Mouse (Mus musculus) heart, embryonic 16.5 days (tissue): Measurements from ENCODE around the gene Psma7. TPM values are rescaled to one million over a fixed set of nuclear protein-coding genes. Genes with fewer than 3 reads are reported as not detected.

ENCODE experiments used
- ATAC-seq: fragments of 200-750 bp; cut with Nextera tagmentation; replicated peaks from 2 replicates; pipeline ENCODE4 v1.8.0; 2017; ENCODE audit warnings: moderate number of reproducible peaks; ENCODE audit not compliant: insufficient read depth, low FRiP score; ENCODE audit errors: extremely low read depth
- H3K27ac ChIP-seq: fragments of 300-500 bp; sonication (generic); 2 replicates; pipeline ENCODE4 v1.5.1; 2014; ENCODE audit warnings: mild to moderate bottlenecking, low read length, control low read depth, moderate library complexity
- H3K27me3 ChIP-seq: fragments of 300-500 bp; sonication (generic); 2 replicates; pipeline ENCODE4 v1.6.1; 2014; ENCODE audit warnings: low read length, mixed read lengths; ENCODE audit not compliant: control insufficient read depth, insufficient read depth
- H3K36me3 ChIP-seq: fragments of 300-500 bp; sonication (generic); 2 replicates; pipeline ENCODE4 v1.6.1; 2014; ENCODE audit not compliant: control insufficient read depth, insufficient read depth
- H3K4me1 ChIP-seq: fragments of 300-500 bp; sonication (generic); 2 replicates; pipeline ENCODE4 v1.6.1; 2014; ENCODE audit warnings: low read length, mixed read lengths; ENCODE audit not compliant: control insufficient read depth, insufficient read depth
- H3K4me2 ChIP-seq: fragments of 300-500 bp; sonication (generic); 2 replicates; pipeline ENCODE4 v1.6.1; 2014; ENCODE audit warnings: low read depth, mild to moderate bottlenecking, control low read depth, low read length
- H3K4me3 ChIP-seq: fragments of 300-500 bp; sonication (generic); 2 replicates; pipeline ENCODE4 v1.5.1; 2014; ENCODE audit warnings: mild to moderate bottlenecking, control low read depth, low read length
- H3K9ac ChIP-seq: fragments of 300-500 bp; sonication (generic); 2 replicates; pipeline ENCODE4 v1.6.1; 2014; ENCODE audit warnings: low read length, control low read depth
- H3K9me3 ChIP-seq: fragments of 300-500 bp; sonication (generic); replicated peaks from 2 replicates; pipeline ENCODE4 v1.6.1; 2016; ENCODE audit warnings: low read length; ENCODE audit not compliant: control insufficient read depth
- WGBS: fragments of 180-500 bp; shearing (Covaris S2); extraction: QIAGEN DNeasy Blood & Tissue Kit; methylation state at CpG from one replicate; pipeline ENCODE4 v1.1.7; 2014; 5-methylcytosine and 5-hydroxymethylcytosine counted together
- polyA plus RNA-seq: library from polyadenylated mRNA; unstranded; fragments of >200 nt; fragmentation: Nextera tagmentation; extraction: Ambion mirVana; gene quantifications from 2 replicates; pipeline ENCODE4 v1.2.1, GENCODE M21; 2015

The Psma7 gene
- polyA plus RNA-seq, 1 experiment from 2014 or later = 421 TPM

DNA sequence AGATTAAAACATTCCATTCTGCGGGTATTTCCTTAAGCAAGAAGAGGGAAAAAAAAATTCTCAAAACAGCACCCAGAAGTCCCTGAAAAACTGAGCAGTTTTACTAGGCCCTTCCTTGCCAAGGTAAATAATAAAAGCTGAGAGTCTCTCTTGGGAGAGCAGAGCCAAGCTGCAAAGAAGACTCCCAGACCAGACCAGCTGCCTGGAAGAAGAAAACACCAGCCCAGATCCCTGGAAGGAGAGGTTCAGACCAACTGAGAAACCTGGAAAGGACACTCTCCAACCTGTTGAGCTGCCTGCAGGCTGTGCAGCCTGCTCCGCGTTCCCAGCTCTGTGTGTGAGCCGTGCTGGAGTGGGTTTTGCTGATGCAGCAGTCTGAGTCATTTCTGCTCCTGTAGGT is 24.6 kb downstream of the Psma7 start:
- no peak overlapping the region for H3K4me2 ChIP-seq
- H3K4me3 ChIP-seq = no peak overlapping the region
- no peaks in the 10 kb centered on the region for H3K9me3 ChIP-seq
- 61% methylated on average over 4 of the region's 4 CpGs for WGBS
- no peak for ATAC-seq
- no peaks in the 10 kb centered on the region for H3K36me3 ChIP-seq
- H3K4me1 ChIP-seq = peaks cover 1% of the 10 kb centered on the region; the same call in 1 of the 2 replicates
- H3K27me3 ChIP-seq = no peaks in the 10 kb centered on the region
- H3K9ac ChIP-seq = no peak overlapping the region
- H3K27ac ChIP-seq = no peak overlapping the region

DNA sequence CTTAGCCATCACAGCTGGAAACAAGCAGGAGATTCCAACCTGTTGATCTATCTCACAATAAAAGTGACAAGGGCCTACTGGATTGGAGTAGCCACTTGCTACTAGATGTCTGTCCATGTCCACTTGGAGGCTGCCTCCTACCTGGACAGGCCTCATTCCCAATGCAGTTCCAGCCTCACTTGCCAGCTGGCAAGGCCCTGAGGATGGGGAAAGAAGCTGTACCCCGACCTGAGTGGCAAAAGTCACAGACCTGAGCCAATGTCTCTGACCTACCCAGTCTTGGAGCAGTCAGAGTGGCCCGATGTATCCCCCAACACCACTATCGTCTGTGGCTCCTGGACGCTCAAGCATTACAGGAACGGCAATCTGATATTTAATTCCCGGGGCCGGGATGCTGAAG is 28.5 kb downstream of the Psma7 start:
- no peaks in the 10 kb centered on the region for H3K4me1 ChIP-seq
- no peak overlapping the region for H3K27ac ChIP-seq
- no peak overlapping the region for H3K4me3 ChIP-seq
- H3K36me3 ChIP-seq = no peaks in the 10 kb centered on the region
- H3K27me3 ChIP-seq = no peaks in the 10 kb centered on the region
- H3K4me2 ChIP-seq = no peak overlapping the region
- no peak for ATAC-seq
- 88% methylated on average over 7 of the region's 7 CpGs for WGBS
- H3K9ac ChIP-seq = no peak overlapping the region
- peaks cover 3% of the 10 kb centered on the region; the same call in 1 of the 2 replicates for H3K9me3 ChIP-seq

DNA sequence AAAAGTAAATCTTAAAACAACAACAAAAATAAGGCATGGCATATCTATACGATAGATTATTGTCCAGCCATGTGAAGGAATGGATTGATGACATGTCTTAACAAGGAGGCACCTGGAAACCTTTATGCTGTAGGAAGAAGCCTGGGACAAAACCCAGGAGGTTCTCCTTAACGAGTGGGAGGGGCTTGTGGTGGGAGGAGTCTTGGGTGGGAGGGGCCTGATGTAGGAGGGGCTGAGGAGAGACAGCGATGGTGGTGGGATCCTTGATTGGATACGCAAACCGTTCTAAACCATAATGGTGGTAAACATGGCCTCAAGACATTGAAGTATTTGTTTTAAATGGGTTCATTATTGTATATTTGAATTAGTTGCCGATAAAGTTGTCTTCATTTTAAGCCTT is 30.9 kb downstream of the Psma7 start:
- ATAC-seq = no peak
- WGBS = 84% methylated on average over 6 of the region's 6 CpGs
- Histone ChIP-seq H3K27me3 (no peaks in the 10 kb centered on the region), H3K9me3 (peaks cover 3% of the 10 kb centered on the region; the same call in 1 of the 2 replicates), H3K9ac (no peak overlapping the region), H3K4me2 (no peak overlapping the region), H3K4me1 (no peaks in the 10 kb centered on the region), H3K36me3 (no peaks in the 10 kb centered on the region), H3K4me3 (no peak overlapping the region), H3K27ac (no peak overlapping the region)

DNA sequence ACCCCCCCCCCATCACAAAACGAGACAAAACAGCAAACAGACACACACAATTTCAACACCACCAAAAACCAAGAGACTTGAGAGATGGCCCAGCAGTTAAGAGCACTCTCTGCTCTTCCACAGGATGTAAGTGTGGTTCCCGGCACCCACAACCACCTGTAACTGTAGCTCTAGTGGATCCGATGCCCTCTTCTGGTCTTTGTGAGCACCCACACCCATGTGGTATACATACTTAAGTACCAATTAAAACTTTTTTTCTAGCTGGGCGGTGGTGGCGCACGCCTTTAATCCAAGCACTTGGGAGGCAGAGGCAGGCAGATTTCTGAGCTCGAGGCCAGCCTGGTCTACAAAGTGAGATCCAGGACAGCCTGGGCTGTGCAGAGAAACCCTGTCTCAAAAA is 31.5 kb downstream of the Psma7 start:
- no peak for ATAC-seq
- Histone ChIP-seq H3K27me3 (no peaks in the 10 kb centered on the region), H3K4me3 (no peak overlapping the region), H3K4me1 (no peaks in the 10 kb centered on the region), H3K9me3 (peaks cover 3% of the 10 kb centered on the region; the same call in 1 of the 2 replicates), H3K9ac (no peak overlapping the region), H3K27ac (no peak overlapping the region), H3K4me2 (no peak overlapping the region), H3K36me3 (no peaks in the 10 kb centered on the region)
- 87% methylated on average over 7 of the region's 7 CpGs for WGBS

DNA sequence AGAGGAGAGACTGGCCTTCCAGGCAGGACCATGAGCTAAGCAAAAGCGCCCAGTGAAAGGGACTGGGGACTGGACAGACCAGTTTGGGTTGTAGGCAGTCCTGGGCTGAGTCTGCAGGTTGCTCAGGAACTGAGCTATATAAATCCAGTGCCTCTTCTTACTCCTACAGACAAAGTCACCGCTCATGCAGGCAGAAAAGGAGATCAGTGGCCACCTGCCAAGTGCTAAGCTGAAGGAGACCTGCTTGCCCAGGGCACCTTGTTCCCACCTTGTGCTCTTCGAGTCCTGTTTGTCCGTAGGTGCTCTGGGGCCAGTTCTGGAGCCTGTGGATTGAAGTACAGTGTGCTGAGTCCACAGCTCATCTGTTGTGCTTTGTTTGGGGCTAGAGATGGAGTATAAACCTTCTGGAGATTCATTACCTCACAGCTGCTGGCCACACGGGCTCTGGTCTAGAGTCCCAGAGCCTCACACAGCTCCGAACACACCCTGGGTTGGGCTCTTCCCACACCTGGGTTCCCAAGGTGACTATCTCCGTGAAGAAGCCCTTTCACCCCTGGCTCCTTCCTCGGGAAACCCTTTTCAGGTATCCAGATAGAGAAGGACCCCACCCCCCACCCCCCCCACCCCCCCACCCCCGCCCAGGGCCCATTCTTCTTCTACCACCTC is 35.7 kb downstream of the Psma7 start:
- Histone ChIP-seq H3K4me2 (no peak overlapping the region), H3K27ac (no peak overlapping the region), H3K27me3 (no peaks in the 10 kb centered on the region), H3K4me3 (no peak overlapping the region), H3K4me1 (no peaks in the 10 kb centered on the region), H3K9me3 (peaks cover 3% of the 10 kb centered on the region; the same call in 1 of the 2 replicates), H3K9ac (no peak overlapping the region), H3K36me3 (no peaks in the 10 kb centered on the region)
- ATAC-seq = no peak
- WGBS = 30% methylated on average over 9 of the region's 9 CpGs

DNA sequence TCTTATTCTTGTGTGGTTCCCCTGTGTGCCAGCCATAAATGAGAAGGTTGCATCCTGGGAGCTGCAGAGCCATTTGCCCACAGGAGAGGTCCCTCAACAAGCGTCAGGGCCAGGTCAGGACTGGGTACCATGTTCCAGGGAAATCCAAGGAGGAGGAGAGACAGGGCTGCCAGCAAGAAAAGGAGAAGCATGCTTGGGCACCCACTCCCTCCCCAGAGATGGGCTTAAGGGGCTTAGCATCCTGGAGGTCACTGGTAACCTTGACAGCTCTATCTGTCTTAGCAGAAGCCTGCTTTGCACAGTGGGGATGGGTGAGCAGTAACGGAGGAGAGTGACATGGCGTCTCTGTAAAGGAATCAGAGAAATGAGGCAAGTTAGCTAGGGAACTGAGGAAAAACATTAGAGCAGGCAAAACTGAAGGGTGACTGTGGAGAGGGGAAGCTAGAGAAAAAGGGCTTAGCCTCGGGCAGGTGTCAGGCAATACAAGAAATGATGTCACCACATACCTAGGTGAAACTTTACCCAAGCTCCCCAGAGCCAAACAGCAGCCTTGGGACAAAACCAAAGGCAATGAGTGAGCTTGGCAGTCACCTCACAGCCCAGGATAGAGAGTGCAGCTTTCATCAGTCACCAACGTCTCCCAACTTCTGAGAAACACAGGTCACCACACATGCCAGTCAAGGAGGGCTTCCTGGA is 36.4 kb downstream of the Psma7 start:
- Histone ChIP-seq H3K4me3 (no peak overlapping the region), H3K27ac (no peak overlapping the region), H3K4me1 (no peaks in the 10 kb centered on the region), H3K9ac (no peak overlapping the region), H3K9me3 (peaks cover 3% of the 10 kb centered on the region; the same call in 1 of the 2 replicates), H3K4me2 (no peak overlapping the region), H3K36me3 (no peaks in the 10 kb centered on the region), H3K27me3 (no peaks in the 10 kb centered on the region)
- WGBS = 46% methylated on average over 5 of the region's 5 CpGs
- ATAC-seq = no peak

DNA sequence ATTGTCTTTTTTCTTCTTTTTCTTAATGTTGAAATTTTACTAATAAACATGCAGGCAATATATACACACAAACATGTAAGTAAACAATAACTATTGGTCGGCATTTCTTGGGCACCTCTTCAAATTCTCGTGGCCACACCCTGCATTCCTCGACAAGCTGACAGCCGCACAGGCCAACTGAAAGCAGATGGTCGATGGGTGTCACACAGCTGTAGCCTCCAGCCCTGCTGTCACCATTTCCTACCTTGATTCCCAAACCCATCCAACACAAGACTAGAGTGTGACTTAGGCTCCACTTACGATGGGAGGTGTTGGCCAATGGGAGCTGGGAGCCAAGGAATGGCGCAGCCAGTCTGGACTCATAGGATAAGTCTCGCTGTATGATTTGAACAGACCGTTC is 40.6 kb downstream of the Psma7 start:
- Histone ChIP-seq H3K4me1 (no peaks in the 10 kb centered on the region), H3K4me3 (no peak overlapping the region), H3K9ac (no peak overlapping the region), H3K36me3 (no peaks in the 10 kb centered on the region), H3K4me2 (no peak overlapping the region), H3K27ac (no peak overlapping the region), H3K9me3 (no peaks in the 10 kb centered on the region), H3K27me3 (no peaks in the 10 kb centered on the region)
- ATAC-seq = no peak
- 82% methylated on average over 9 of the region's 9 CpGs for WGBS

DNA sequence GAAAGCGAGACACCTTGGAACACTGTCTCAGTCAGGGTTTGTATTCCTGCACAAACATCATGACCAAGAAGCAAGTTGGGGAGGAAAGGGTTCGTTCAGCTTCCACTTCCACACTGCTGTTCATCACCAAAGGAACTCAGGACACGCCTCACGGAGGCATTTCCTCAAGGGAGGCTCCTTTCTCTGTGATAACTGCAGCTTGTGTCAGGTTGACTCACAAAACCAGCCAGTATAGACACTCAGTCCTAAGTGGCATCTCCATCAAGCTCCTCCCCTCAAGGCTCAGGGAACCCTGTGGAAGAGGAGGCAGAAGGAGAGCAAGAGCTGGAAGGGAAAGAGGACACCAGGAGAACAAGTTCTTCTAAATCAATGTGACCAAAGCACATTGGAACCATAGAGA is 43.8 kb downstream of the Psma7 start:
- Histone ChIP-seq H3K4me1 (no peaks in the 10 kb centered on the region), H3K9me3 (no peaks in the 10 kb centered on the region), H3K9ac (no peak overlapping the region), H3K4me2 (no peak overlapping the region), H3K36me3 (no peaks in the 10 kb centered on the region), H3K27ac (no peak overlapping the region), H3K4me3 (no peak overlapping the region), H3K27me3 (no peaks in the 10 kb centered on the region)
- 55% methylated on average over 4 of the region's 4 CpGs for WGBS
- ATAC-seq = no peak

DNA sequence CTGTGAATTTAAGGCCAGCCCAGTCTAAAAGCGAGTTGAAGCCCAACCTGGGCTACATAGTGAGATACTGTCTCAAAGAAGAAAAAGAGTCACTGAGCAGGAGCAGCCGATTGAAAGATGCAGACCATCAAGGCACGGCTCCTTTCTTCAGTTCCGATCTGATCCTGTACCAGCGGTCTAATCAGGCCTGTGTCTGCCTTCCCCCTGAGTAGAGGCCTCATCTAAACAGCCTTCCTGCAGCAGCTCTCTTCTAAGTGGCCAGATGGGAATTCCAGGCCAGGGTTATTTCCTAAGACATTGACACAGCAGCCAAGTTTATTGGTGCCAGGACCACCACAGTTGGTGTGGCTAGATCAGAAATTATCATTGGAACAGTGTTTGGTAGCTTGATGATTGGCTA is 49.2 kb downstream of the Psma7 start:
- no peaks in the 10 kb centered on the region for H3K27me3 ChIP-seq
- H3K4me3 ChIP-seq = no peak overlapping the region
- no peak for ATAC-seq
- no peak overlapping the region for H3K9ac ChIP-seq
- peaks cover 6% of the 10 kb centered on the region; the same call in 1 of the 2 replicates for H3K4me1 ChIP-seq
- no peak overlapping the region for H3K4me2 ChIP-seq
- WGBS = 77% methylated on average over 5 of the region's 5 CpGs
- H3K36me3 ChIP-seq = no peaks in the 10 kb centered on the region
- no peak overlapping the region for H3K27ac ChIP-seq
- no peaks in the 10 kb centered on the region for H3K9me3 ChIP-seq
